Mouse (Mus musculus): Measurements from ENCODE around the gene Cabp1. TPM values are rescaled to one million over a fixed set of nuclear protein-coding genes. Genes with fewer than 3 reads are reported as not detected.
"Not testable (repeated sequence)": the region's sequence is repeated elsewhere in the genome, so short reads cannot be mapped to it uniquely, and the experiment has no call there.

Cabp1 gene
- total RNA-seq, 2 experiments from 2014 or later: 107 to 115 TPM

DNA sequence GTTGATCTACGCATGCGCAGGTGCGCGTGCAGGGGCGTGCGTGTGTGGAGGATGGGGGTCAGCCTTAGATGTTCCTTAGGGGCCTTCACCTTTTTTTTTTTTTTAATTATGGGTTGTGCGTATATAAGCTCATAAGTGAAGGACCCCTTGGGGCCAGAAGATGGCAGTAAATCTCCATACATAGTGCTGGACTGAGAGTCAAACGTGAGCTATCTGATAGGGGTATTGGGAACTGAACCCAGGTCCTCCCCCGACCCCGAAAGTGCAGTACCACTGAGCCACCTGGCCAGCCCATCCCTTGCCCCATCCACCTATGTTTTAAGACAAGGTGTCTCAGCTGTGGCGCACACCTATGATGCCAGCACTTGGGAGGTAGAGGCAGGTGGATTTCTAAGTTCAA lies 14.6 kb downstream of the Cabp1 start:
- no peak for DNase-seq (ENCODE audit: low spot score in 2 of 2)

DNA sequence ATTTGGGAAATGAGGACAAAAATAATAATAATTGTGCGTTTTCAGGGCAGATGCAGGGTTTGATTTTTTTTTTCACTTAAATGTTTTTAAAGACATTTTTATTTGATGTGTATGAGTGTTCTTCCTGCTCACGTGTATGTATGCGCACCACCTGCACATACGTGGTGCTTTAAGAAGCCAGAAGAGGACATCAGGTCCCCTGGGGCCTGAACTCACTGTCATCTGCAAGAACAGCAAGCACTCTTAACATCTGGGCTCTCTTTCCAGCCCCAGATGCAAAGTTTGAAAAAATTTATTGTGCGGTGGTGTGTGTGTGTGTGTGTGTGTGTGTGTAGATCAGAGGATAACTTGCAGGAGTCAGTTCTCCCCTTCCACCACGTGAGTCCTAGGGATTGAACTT lies 16.3 kb downstream of the Cabp1 start:
- no peak for DNase-seq (ENCODE audit: low spot score in 2 of 2)

DNA sequence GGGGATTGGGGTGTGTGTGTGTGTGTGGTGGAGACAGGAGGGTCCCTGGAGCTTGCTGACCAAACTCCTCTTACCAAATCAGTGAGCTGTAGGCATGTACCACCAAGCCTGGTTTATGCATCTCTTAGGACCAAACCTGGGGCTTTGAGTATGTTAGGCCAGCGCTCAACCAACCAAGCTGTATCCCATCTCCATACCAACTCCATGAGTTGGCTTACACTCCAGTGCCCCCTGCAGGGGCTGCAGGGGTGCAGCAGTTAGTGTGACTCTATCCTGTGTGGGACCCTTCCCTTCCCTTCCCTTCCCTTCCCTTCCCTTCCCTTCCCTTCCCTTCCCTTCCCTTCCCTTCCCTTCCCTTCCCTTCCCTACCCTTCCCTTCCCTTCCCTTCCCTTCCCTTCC lies 19.6 kb downstream of the Cabp1 start:
- no peak for DNase-seq (ENCODE audit: low spot score in 2 of 2)

DNA sequence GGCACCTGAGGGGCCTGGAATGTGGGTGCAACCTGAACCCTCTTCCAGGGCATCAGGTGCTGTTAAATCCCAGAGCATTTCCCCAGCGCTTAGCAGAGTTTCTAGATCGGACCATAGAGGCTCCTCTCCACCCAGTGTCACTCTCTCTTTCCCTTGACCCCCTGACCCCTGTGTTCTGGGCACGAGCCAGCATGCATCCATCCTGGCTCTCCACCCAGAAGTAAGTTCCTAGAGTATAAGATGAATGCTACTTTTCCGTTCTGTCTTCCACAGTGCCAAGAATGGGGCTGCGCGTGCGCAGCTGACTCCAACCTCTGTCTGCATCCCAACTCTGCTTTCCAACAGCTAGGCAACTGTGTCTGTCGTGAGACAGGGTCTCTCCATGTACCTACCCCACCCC lies 24.0 kb downstream of the Cabp1 start:
- no peak for DNase-seq (ENCODE audit: low spot score in 2 of 2)

DNA sequence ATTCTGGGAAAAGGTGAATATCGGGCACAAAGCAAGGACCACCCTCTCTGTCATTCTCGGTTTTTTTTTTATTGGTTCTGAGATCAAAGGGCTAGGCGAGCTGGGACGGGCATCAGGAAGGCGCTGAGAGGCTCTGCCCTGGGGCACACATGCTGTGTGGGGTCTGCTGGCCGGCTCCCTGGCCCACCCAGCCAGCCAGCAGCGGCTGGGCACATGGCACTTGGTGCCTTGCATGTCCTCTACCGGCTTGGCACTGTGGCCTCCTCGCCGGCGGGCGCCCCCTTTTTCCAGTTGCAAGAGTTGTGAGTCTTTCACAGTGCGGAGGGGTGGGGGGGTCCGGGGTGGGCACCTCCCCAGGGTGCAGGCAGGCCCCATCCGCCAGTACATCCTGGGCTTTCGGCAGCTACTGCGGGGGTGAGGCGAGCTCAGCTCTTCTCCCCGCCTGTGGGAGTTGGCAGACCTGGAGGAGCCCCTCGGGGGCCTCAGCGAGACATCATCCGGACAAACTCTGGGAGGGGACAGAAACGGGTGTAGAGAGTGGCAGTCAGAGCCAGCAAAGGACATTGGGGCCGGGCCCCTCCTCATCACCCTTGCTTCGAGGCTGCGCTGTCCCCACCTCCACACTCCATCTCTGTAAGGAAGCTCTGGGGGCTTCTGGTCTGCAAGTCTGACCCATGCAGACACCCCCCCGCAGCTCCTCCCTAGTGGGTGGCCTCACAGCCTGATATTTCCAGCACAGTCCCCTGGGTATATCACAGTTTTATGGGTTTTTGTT lies 25.4 kb downstream of the Cabp1 start:
- no peak for DNase-seq (ENCODE audit: low spot score in 2 of 2)

DNA sequence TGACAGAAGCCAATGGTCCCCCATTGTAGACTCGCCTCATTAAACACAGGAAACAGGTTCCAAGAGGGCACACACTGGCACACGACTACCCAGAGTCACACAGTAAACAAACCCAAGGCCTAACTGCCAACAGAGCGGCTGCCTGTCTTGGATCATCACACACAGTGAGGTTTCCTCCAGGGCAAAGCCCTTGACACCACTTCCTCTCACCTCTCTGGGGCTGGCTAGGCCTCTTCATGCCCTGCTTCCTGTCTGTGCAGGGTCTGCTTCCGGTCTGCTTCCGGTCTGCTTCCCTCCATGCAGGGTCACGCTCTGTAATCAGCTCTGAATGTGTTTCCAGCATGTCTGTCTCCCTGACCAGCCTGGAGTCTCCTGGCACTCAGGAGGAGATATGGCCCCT lies 26.8 kb downstream of the Cabp1 start:
- no peak for DNase-seq (ENCODE audit: low spot score in 2 of 2)

DNA sequence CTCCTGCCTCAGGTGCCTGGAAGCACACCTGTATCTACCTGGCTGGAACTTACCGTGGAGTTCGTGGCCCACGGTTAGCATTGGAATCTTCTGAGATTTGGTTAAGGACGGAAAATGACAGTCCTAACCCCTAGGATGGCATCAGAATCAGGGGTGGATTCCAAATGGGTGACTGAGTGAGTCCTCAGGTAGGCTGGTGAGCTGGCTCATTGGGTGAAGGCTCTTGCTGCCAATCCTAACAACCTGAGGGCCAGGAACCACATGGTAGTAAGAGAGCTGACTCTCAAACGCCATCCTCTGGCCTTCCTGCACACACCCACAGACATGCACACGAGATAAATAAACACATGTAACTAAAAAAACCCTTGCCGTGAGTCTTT lies 27.4 kb downstream of the Cabp1 start:
- no peak for DNase-seq (ENCODE audit: low spot score in 2 of 2)

DNA sequence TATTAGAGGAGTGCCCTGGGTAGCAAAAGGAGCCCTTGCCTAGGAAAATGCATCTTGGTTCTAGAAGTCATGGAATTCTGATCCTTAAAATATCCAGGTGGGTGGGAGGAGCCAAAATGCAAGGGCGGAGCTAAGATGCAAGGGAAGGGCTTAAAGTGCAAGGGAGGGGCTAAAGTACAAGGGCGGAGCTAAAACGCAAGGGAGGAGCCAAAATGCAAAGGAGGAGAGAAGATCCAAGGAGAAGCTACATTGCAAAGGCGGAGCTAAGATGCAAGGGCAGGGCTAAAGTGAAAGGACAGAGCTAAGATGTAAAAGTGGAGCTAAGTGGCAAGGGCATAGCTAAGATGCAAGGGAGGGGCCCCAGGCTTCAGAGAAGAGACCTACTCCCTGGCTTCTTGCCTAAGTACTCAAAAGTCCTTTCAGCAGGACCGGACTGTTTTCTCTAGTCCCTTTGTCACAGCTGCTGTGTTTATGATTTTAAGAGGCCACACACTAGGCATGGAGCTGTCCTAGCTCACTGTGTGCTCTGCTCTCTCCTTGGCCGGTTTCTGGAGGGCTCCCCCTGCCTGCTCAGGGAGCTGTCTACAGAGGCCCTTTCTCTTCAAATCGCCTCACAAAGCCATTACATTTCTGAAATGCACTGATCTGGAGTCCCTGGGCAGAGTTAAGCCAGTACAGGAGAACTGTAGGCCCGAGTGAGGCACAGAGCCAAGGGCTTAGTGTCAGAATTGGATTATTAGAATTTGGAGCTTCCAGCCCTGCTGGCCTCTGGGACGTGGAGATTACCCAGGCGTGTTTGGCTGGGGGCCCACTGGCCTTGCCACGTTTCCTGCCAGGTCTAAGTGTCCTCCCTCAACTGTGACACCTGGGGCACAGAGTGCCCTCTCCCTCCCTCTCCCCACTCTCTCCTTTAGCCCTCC lies 28.0 kb downstream of the Cabp1 start:
- no peak for DNase-seq (ENCODE audit: low spot score in 2 of 2)

DNA sequence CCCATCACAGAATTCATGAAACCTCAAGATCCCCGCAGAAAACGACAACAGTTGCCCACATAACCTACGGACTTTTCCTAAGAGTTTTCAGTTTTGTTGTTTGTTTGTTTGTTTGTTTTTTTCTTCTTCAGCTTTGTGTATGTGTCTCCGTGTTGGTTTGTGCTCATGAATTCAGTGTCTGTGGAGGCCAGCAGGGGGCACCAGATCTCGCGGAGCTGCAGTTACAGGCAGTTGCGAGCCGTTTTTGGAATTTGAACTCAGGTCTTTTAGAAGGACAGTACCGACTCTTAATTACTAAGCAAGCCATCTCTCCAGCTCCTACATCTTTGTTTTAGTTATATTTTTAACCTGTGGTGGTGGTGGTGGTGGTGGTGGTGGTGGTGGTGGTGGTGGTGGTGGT lies 28.8 kb downstream of the Cabp1 start:
- DNase-seq (ENCODE audit: low spot score in 2 of 2): no peak

DNA sequence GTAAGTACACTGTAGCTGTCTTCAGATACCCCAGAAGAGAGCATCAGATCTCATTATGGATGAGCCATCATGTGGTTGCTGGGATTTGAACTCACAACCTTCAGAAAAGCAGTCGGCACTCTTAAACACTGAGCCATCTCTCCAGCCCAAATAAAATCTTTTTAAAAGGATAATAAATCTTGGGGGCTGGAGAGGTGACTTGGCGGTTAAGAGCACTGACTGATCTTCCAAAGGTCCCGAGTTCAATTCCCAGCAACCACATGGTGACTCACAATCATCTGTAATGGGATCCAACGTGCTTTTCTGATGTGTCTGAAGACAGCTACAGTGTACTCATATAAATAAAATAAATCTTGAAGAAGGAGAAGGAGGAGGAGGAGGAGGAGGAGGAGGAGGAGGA lies 29.7 kb downstream of the Cabp1 start:
- DNase-seq (ENCODE audit: low spot score in 2 of 2): not testable (repeated sequence)

DNA sequence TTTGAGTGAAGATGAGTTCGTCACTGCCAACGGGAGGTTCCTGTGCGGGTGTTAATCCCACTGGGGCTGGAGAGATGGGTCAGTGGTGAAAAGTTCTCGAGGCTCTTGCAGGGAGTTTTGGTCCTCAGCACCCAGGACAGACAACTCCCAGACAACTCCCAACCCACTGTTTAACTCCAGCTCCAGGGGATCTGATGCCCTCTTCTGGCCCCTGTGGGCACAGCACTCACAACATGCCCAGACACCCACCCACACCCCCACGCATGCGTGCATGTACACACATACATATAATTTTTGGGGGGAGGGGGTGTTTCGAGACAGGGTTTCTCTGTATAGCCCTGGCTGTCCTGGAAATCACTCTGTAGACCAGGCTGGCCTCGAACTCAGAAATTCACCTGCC lies 30.6 kb downstream of the Cabp1 start:
- peak; percentile 53 to 61 for DNase-seq (ENCODE audit: low spot score in 2 of 2)

DNA sequence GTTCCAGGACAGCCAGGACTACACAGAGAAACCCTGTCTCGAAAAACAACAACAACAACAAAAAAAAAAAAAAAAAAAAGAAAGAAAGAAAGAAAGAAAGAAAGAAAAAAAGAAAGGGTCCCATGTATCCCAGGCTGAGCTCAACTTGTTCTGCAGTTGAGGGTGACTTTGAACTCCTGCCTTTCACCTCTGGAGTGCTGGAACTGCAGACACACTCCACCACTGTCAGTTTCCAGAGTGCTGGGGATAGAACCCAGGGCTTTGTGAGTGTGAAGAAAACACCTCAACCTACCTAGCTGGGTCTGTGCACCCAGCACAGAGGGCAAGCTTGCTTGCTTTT lies 32.3 kb downstream of the Cabp1 start:
- DNase-seq (ENCODE audit: low spot score in 2 of 2): not testable (repeated sequence)

DNA sequence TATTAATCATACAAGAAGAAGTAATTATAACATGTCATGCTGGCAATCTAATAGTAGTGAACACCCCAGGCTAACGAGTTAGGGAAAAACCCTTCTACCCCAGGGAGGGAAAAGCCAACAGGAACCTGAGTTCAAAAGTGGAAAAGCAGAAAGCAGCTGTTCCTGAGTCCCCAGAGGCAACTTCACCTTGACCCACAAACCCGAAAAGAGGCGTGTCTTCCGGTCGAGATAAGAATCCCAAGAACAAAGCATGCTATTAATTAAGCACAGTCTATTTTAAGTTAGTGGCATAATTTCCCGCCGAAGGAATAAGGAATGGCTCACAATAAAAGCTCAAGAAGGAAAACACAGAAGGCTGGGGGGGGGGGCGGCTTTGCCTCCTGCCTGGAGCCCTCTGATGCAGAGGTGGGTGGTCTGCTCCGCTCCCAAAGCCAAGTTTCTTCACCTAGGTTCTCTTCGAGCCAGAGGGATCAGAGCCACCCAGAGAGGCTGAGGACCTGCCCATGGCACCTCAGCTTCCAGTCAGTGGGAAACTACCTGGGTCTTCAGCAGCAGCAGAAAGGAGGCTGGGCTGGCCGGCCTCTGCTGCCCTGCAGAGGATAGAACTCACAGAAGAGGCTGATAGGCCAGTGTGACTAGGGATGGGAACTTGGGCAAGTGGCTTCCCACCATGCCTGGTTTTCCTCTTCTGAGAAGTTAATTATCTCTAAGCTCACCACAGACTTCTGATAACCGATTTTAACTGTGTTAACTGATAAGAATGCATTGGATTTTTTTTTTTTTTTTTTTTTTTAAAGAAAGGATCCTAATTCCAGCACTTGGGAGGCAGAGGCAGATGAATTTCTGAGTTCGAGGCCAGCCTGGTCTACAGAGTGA lies 32.9 kb downstream of the Cabp1 start:
- DNase-seq (ENCODE audit: low spot score in 2 of 2): no peak

DNA sequence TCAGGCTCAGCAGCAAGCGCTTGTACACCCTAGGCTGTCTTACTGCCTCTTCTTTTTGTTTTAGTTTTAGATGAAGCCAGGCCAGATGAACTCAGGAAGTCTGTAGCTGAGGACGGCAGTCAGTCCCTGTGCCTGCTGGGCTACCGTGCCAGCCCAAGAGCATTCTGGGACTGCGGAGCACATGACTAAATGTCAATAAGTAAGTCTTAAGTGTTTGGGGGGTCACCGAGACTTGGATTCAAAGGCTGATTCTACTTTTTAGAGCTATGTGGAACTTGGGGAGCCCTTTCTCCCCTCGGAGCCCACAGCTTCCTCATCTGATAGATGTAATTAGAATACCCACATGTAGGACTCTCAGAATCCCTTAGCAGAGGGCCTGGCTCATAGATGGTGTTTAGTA lies 33.5 kb downstream of the Cabp1 start:
- DNase-seq (ENCODE audit: low spot score in 2 of 2): no peak

DNA sequence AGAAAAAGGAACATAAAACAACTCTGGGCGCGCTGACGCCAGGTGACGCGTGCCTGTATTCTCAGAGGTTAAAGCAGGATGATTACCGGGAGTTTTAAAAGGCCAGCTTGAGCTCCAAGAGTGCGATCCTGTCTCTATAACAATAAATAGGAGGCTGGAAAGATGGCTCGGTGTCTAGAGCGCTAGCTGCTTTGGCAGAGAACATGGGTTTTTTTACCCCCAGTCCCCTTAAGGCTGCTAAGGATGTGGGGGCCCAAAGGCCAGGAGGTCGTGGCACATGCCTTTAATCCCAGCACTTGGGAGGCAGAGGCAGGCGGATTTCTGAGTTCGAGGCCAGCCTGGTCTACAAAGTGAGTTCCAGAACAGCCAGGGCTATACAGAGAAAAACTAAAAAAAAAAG lies 35.0 kb downstream of the Cabp1 start:
- no peak for DNase-seq (ENCODE audit: low spot score in 2 of 2)

DNA sequence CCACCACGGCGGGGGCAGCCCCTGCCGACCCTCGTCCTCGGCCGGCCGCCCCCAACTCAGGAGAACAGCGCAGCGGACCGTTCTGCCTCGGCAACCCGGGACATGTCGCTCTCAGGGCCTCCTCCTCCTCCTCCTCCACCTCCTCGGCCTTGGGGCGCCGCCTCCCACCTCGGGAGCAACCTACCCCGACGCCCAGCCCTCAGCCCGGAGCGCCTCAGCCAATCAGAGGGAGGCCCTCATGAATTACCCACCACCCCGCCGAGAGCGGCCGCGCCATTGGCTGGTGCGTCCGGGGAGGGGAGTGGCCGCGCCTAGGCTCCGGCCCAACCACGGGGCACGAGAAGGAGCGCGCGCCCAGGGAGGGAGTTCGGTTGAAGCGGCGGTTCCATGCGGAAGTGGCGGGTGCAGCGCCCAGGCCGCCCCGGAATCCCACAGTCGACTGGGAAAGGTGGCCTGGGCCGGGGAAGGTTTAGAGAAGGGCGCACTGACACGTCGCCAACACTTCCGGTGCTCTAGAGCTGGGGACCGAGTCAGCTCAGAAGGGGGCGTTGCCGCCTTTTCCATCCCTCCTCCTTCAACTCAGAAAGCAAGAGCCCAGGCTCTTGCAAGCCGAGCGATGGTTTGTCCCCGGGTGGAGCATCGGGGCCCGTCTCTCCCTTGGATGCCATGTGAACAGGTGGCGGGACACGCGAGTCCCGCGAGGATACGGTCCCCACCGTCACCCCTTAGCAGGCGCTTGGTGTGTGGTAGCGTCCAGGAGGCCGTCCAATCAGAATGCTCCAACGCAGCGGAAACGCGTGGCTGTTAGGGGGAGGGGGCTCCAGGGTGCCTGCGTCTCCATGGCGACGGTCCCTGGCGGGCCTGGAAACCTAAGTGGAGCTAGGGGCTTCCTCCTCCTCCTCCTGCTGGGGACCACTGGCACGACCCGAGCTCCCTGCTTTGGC lies 35.9 kb downstream of the Cabp1 start, which contains the start of gene Mlec:
Gene Mlec (minus strand): TSS at position 140 of the 944 bp plus-strand sequence.
- DNase-seq (ENCODE audit: low spot score in 2 of 2): peak; percentile 99

DNA sequence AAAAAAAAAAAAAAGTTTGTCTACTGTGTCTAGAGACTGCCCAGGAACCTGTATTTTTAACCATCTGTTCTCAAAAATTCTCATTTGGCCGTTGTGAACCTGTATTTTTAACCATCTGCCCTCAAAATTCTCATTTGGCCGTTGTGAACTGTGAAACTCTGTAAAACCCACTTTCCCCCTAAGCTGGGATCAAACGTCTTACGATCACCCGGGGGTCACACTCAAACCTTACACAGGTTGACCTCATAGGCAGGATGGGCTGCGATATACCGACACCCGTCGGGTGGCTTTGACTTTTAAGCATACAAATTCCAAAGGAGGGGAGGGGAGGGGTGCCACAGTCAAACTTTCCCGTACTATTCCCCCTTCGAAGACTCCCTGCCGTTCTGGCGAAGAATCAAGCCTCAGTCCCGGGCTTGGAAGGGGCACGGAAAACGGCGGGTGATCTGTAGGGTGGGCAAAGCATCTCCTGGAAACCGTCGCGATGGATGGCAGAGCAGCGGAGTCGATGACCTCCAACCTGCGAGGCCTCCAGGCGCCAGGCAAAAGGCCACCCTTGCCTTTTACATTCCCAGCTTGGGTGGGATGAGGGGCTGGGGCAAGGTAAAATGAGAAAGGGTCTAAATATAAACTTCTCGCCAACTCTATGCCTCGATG lies 37.1 kb downstream of the Cabp1 start:
- no peak for DNase-seq (ENCODE audit: low spot score in 2 of 2)

DNA sequence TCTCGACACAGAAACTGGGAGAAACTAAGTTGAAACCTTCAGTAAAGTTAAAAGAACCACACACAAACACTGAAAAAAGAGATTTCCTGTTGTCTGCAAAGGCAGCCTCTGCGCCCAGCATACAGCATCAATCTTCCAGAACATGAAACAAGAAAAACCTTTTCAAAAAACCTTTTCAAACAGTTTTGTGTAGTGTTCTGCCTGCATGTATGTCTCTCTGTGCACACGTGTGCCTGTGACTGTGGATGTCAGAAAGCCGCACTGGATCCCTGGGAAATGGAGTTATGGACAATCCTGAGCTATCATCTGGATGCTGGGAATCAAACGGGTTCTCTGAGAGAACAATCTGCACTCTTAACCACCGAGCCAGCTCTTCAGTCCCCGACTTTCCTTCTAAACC lies 37.8 kb downstream of the Cabp1 start:
- no peak for DNase-seq (ENCODE audit: low spot score in 2 of 2)

DNA sequence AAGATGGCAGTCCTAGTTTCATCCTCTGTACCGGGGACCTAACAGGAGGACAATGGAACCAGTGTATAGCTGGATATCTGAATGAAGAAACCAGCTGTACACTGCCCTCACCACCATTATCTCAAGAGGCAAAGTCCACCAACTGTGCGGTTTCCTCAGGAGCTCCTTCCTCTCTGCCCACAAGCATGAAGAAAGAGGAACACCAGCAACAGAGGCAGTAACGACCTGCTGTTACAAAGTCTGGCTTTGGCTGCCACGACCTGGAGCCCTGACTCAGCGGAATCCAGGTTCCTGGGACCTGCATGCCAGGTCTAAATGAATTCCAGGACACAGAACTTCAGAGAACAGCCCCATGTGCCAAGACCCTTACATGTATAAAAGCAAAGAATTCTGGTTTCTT lies 38.4 kb downstream of the Cabp1 start:
- DNase-seq (ENCODE audit: low spot score in 2 of 2): no peak

DNA sequence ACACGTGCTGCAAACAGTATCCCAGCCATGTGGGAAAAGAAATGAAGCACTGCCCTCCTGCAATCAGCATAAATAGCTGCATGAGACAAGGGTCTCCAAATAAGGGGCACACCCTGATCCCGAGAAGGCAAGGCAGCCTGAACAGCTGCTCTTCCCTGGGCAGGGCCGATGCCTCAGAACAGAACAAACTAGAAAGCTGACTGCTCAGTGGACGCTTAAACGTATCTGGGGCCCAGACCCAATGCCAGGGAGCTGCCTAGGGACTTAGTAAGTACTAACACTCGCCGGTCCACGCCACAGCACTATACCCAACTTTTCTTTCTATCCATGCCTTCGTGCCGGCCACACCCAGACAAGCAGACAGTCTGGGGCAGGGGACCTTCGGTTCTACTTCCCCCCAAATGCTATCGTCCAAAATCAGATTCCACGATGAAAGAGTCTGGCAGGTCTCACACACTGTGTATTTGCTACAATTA lies 39.0 kb downstream of the Cabp1 start:
- DNase-seq (ENCODE audit: low spot score in 2 of 2): no peak
